ENCODE assay signal across 9 mouse cellular contexts in the genomic region with DNA sequence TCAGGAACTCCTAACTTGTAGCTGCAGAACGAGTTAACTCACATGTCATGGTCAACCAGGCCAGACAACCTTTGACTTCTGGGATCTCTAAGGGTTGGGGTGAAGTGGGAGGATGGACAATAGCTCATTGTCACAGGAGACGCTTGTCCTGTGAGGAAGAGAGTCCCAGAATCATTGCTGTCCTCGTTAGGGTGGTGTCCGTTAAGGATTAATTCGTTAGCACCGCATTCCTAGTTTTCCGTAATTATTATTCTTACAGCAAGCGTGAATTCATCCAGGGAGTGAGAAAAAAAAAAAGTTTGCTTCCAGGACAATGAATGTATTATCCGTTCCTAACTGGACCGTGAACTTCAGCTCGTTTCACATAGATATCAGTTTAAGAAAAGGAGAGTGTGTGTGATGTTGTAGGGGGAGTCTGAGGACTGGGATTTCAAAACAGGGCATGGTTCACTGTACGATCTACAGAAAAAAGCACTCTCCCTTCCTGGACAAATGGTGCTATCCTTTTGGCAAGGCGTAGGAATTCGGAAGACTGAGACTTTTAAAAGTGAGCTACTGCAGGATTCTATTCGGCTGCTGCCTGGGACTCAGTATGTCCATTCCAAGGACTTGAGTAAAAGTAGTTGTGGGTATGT.
DNase-seq lines count a peak whose midpoint lies in the region; ATAC-seq and TF ChIP-seq lines count a peak whose summit lies in the region.
"Had no signal": no experiment of that assay in that cellular context is flagged by ENCODE, and none has a peak within 500 bp of the region (broad histone marks: within the 10 kb centered on the region; RNA-seq: fewer than 3 reads in every experiment).

No protein-coding gene starts in this region.

- TF ChIP-seq CTCF in midbrain, postnatal 0 days (IDR thresholded peaks at IDR 0.05), result no peak

- no peak for DNase-seq in kidney, adult 8-10 months
- DNase-seq in forebrain, embryonic 10.5 days (ENCODE audit: extremely low spot score, low spot score), result no peak
- DNase-seq in midbrain, postnatal 0 days (ENCODE audit: low spot score), result peak; percentile 62
- no peak for DNase-seq in right cerebral cortex, adult 2 months (ENCODE audit: low spot score in 2 of 2)
- DNase-seq in urinary bladder, postnatal 4 days (ENCODE audit: low spot score in 2 of 2), result no peak

- H3K36me3 ChIP-seq in kidney, embryonic 15.5 days, result no peaks in the 10 kb centered on the region
- no peaks in the 10 kb centered on the region for H3K36me3 ChIP-seq in forebrain, embryonic 10.5 days (replicated peaks)
- H3K36me3 ChIP-seq in hindbrain, embryonic 15.5 days, result no peaks in the 10 kb centered on the region
- no peaks in the 10 kb centered on the region for H3K36me3 ChIP-seq in midbrain, postnatal 0 days (ENCODE audit: insufficient read depth, low read length)
- H3K36me3 ChIP-seq: G1E had no signal

- peak overlapping the region; percentile 7; the same call in 1 of the 2 replicates for H3K4me3 ChIP-seq in kidney, embryonic 15.5 days (replicated peaks)
- H3K4me3 ChIP-seq in forebrain, embryonic 10.5 days, result peak overlapping the region; percentile 48
- peak overlapping the region; percentile 20 for H3K4me3 ChIP-seq in hindbrain, embryonic 15.5 days
- peak overlapping the region; percentile 25 for H3K4me3 ChIP-seq in midbrain, postnatal 0 days (ENCODE audit: low read depth, low read length)

- H3K27me3 ChIP-seq in kidney, embryonic 15.5 days, result no peaks in the 10 kb centered on the region
- H3K27me3 ChIP-seq in forebrain, embryonic 10.5 days (ENCODE audit: poor library complexity, severe bottlenecking), result no peaks in the 10 kb centered on the region
- no peaks in the 10 kb centered on the region for H3K27me3 ChIP-seq in hindbrain, embryonic 15.5 days
- H3K27me3 ChIP-seq in midbrain, postnatal 0 days (ENCODE audit: insufficient read depth, low read length), result no peaks in the 10 kb centered on the region

- peak overlapping the region; percentile 48 for H3K4me2 ChIP-seq in kidney, embryonic 15.5 days
- peak overlapping the region; percentile 42 for H3K4me2 ChIP-seq in hindbrain, embryonic 15.5 days
- peak overlapping the region; percentile 32 for H3K4me2 ChIP-seq in midbrain, postnatal 0 days (ENCODE audit: low read depth, low read length, poor library complexity, severe bottlenecking)

- peak; percentile 81; the same call in 1 of the 2 replicates for ATAC-seq in kidney, embryonic 15.5 days (replicated peaks; ENCODE audit: low FRiP score)
- peak; percentile 50 for ATAC-seq in hindbrain, embryonic 15.5 days (ENCODE audit: low FRiP score, low read depth)
- ATAC-seq in midbrain, postnatal 0 days (ENCODE audit: low FRiP score), result no peak
- ATAC-seq in erythroblast, adult 5-6 weeks (replicated peaks; ENCODE audit: low FRiP score, poor library complexity, severe bottlenecking), result no peak

- peaks cover 5% of the 10 kb centered on the region; the same call in 1 of the 2 replicates for H3K4me1 ChIP-seq in kidney, embryonic 15.5 days
- peaks cover 98% of the 10 kb centered on the region for H3K4me1 ChIP-seq in forebrain, embryonic 10.5 days
- H3K4me1 ChIP-seq in hindbrain, embryonic 15.5 days (replicated peaks), result peaks cover 9% of the 10 kb centered on the region
- H3K4me1 ChIP-seq in midbrain, postnatal 0 days (ENCODE audit: insufficient read depth, low read length), result no peaks in the 10 kb centered on the region

- H3K9ac ChIP-seq in kidney, embryonic 15.5 days, result no peak overlapping the region
- no peak overlapping the region for H3K9ac ChIP-seq in hindbrain, embryonic 15.5 days
- H3K9ac ChIP-seq in midbrain, postnatal 0 days (replicated peaks; ENCODE audit: low read length, poor library complexity, severe bottlenecking), result no peak overlapping the region

- no peaks in the 10 kb centered on the region for H3K9me3 ChIP-seq in kidney, embryonic 15.5 days (replicated peaks)
- no peaks in the 10 kb centered on the region for H3K9me3 ChIP-seq in forebrain, embryonic 10.5 days
- no peaks in the 10 kb centered on the region for H3K9me3 ChIP-seq in hindbrain, embryonic 15.5 days
- no peaks in the 10 kb centered on the region for H3K9me3 ChIP-seq in midbrain, postnatal 0 days (ENCODE audit: low read length)

- H3K27ac ChIP-seq in kidney, embryonic 15.5 days, result no peak overlapping the region
- H3K27ac ChIP-seq in forebrain, embryonic 10.5 days, result peak overlapping the region; percentile 87
- peak overlapping the region; percentile 64 for H3K27ac ChIP-seq in hindbrain, embryonic 15.5 days (replicated peaks)
- peak overlapping the region; percentile 34 for H3K27ac ChIP-seq in midbrain, postnatal 0 days (ENCODE audit: low read depth, low read length)

- WGBS in kidney, embryonic 15.5 days, result 30% methylated on average over 15 of the region's 15 CpGs
- 29% methylated on average over 15 of the region's 15 CpGs for WGBS in forebrain, embryonic 10.5 days
- 26% methylated on average over 15 of the region's 15 CpGs for WGBS in hindbrain, embryonic 15.5 days
- whole genome bisulfite sequencing in midbrain, postnatal 0 days, result 23% methylated on average over 15 of the region's 15 CpGs

Comparison
In these comparisons a context has a peak if more than half of its experiments do, and no peak if none do; other contexts are left out.
1. ATAC-seq: peak in kidney, embryonic 15.5 days (single experiment) and hindbrain, embryonic 15.5 days (single experiment); none in midbrain, postnatal 0 days (single experiment) and erythroblast, adult 5-6 weeks (single experiment).
2. Peak in every context shown above with its lines, with median percentiles within 50 percentile points of each other: H3K4me2 ChIP-seq and H3K4me3 ChIP-seq.